Mouse (Mus musculus) brain, embryonic 14.5 days (tissue): ENCODE data around the gene Bok. TPM values are rescaled to one million over a fixed set of nuclear protein-coding genes. Genes with fewer than 3 reads are reported as not detected.

Experiments
- DNase-seq: peaks from one replicate; pipeline ENCODE4 v3.0.0-alpha.2; 2011; ENCODE audit warnings: low read depth
- CTCF ChIP-seq: fragments of 200-500 bp; IDR thresholded peaks from 2 replicates; pipeline ENCODE4 v1.5.1; 2012; ENCODE audit warnings: inconsistent platforms, mild to moderate bottlenecking, moderate library complexity, borderline replicate concordance; ENCODE audit not compliant: insufficient read depth, insufficient read length; ENCODE audit errors: extremely low read depth
- POLR2A ChIP-seq: fragments of 200-500 bp; IDR thresholded peaks from 2 replicates; pipeline ENCODE4 v1.6.1; 2012; ENCODE audit warnings: mild to moderate bottlenecking, inconsistent platforms, borderline replicate concordance; ENCODE audit not compliant: poor library complexity, insufficient read depth, insufficient read length, severe bottlenecking; ENCODE audit errors: extremely low read depth
- polyA plus RNA-seq: library from polyadenylated mRNA; depleted of rRNA; stranded (reverse); fragments of >200 nt; gene quantifications from 2 replicates; pipeline ENCODE4 v1.2.3, GENCODE M21; 2012; rRNA removed

The Bok gene
- polyA plus RNA-seq, 1 experiment = 61.5 TPM

- DNase-seq = no peak
- TF ChIP-seq POLR2A (no peak), CTCF (no peak)
These were observed 40.7 kb downstream of the Bok start for GRCm38 (mm10) chr1:93726116-93726515.

- TF ChIP-seq POLR2A (no peak), CTCF (peak; percentile 72)
These were observed 41.5 kb downstream of the Bok start for GRCm38 (mm10) chr1:93726974-93727373.

GRCm38 (mm10) chr1:93731103-93731502 is 45.6 kb downstream of the Bok start:
- no peak for DNase-seq
- TF ChIP-seq POLR2A (no peak), CTCF (no peak)

More at GRCm38 (mm10) chr1:93726974-93727373, 41.5 kb downstream of the Bok start:
- DNase-seq = peak; percentile 46

GRCm38 (mm10) chr1:93731880-93732281 is 46.4 kb downstream of the Bok start:
- TF ChIP-seq POLR2A = no peak
- peak; percentile 67 for DNase-seq

- DNase-seq = no peak
- TF ChIP-seq CTCF (no peak), POLR2A (no peak)
These were observed 50.4 kb downstream of the Bok start for GRCm38 (mm10) chr1:93735859-93736258.

- TF ChIP-seq POLR2A = no peak
- no peak for TF ChIP-seq CTCF
These were observed 52.3 kb downstream of the Bok start for GRCm38 (mm10) chr1:93737711-93738110.

GRCm38 (mm10) chr1:93740671-93741070 is 55.2 kb downstream of the Bok start:
- TF ChIP-seq CTCF (no peak), POLR2A (no peak)
- no peak for DNase-seq

More at GRCm38 (mm10) chr1:93737711-93738110, 52.3 kb downstream of the Bok start:
- DNase-seq = no peak

GRCm38 (mm10) chr1:93741987-93742386 is 56.5 kb downstream of the Bok start:
- DNase-seq = no peak
- no peak for TF ChIP-seq POLR2A
- no peak for TF ChIP-seq CTCF

- DNase-seq = no peak
- TF ChIP-seq CTCF (no peak), POLR2A (no peak)
These were observed 57.5 kb downstream of the Bok start for GRCm38 (mm10) chr1:93742910-93743309.

Other genes starting within 250 kb of the Bok start
- gene Hdlbp, start 206.8 kb upstream of the Bok start, polyA plus RNA-seq = 70.3 and 90.6 TPM in 2 replicates
- gene Farp2, start 173.6 kb upstream of the Bok start, polyA plus RNA-seq = 4.4 and 5.6 TPM in 2 replicates
- 338 and 358 TPM in 2 replicates for gene Stk25, start 27.0 kb upstream of the Bok start, polyA plus RNA-seq
- gene Atg4b, start 65.8 kb downstream of the Bok start, polyA plus RNA-seq = 70.7 and 78.1 TPM in 2 replicates
- 44.9 and 53.1 TPM in 2 replicates for gene Thap4, start 69.2 kb downstream of the Bok start, polyA plus RNA-seq
- gene Dtymk, start 116.3 kb downstream of the Bok start, polyA plus RNA-seq = 145 and 243 TPM in 2 replicates
- gene Ing5, start 118.3 kb downstream of the Bok start, polyA plus RNA-seq = 9.0 and 10.2 TPM in 2 replicates
- 23.2 and 24.2 TPM in 2 replicates for gene D2hgdh, start 139.2 kb downstream of the Bok start, polyA plus RNA-seq
- gene Gal3st2, start 175.6 kb downstream of the Bok start, polyA plus RNA-seq = not detected in 2 replicates
- 0.16 TPM in 1 of 2 replicates, not detected in the other for gene Gal3st2b, start 232.7 kb downstream of the Bok start, polyA plus RNA-seq